Mouse (Mus musculus) T-cell, adult 66 days (primary cell): ENCODE data around the gene Olfr619. TPM values are rescaled to one million over a fixed set of nuclear protein-coding genes. Genes with fewer than 3 reads are reported as not detected.

ENCODE experiments used
- total RNA-seq, 2 experiments: library from RNA; stranded (reverse); gene quantifications; 3 replicates in 1 of 2; 4 replicates in 1 of 2; pipeline ENCODE4 v1.2.4; 2023

Olfr619 gene
- total RNA-seq, result not detected

DNA sequence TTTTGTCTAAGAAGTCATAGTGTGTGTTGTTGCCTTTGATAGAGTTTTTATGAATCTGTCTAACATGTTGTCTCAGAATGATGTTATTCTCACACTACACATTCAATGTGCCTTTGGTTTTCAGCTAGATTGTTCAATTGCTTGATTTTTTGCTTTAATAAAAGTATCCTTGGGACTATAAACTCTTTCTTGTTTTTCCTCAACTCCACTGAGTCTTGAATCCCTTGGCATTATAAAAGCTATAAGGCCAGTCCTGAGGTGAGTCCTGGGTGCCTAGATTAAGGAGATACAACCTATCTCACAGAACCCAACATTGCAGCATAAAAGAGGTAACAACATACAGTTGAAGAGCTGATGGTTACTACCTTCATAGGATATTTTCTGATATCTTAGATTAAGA lies at the start of gene Olfr619:
Olfr619 (plus strand) TSS at position 301 of the 400 bp plus-strand sequence.

GRCm38 (mm10) chr7:103555779-103556178 lies 44.6 kb upstream of the Olfr619 start, which contains the start of gene Olfr615:
Olfr615 (plus strand) TSS chr7:103556079.

DNA sequence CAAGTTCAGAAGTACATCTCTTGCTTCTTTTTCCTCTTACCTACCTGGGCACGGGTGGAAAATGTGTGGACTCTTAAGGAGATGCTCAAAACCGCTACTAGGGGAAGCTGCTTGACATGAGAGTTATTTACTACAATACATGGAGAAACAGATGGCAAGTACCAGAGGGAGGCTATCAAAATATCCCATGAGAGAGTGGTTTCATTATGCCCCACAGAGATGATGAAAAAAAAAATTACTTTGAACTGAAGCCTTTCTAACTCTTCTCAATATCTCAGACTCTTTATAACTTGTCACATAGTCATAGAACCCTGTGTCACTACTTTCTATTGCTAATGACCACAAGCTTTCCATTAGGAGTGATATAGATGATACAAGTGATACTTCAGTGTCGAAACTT lies 31.3 kb upstream of the Olfr619 start, which contains the start of gene Olfr616:
Olfr616 (minus strand) TSS at position 101 of the 400 bp plus-strand sequence.

GRCm38 (mm10) chr7:103572761-103573160 lies 27.6 kb upstream of the Olfr619 start, which contains the start of gene Olfr617:
Olfr617 (plus strand) TSS chr7:103573061.

DNA sequence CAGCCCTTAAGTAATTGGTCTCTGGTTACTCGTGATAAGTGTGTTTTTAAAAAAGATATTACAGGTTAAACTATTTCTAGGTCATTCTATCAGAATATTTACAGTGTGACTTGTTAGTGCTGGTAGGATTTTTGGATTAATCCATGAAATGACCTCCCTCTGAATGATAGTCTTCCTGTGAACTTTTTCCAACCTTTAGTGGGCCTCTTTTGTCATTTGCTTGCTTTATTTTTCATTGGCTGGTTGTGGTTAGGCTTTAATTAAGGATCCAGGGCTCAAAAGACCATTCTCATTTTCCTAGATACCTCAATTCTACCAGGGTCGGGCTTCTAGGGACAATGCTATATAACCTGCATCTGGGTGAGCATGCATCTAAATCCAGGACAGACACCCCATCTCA lies 10.6 kb upstream of the Olfr619 start, which contains the start of gene Olfr618:
Olfr618 (plus strand) TSS at position 301 of the 400 bp plus-strand sequence.

DNA sequence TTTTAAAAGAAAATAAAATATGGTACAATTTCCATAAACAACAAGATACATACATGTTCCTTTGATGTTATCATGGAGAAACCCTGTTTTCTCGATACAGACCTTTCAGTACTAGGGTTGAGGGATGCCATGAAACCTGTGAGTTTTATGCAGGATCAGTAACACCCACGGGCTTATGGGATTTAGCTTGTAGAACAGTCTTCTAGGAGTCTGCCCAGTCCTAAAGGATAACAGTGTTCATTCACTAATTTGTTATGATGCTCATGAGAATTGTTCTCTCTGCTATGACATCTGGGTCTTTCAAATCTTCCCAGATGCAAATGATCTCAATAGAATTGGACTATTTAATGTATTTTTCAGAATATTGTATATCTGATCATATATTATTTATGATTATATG lies 12.1 kb downstream of the Olfr619 start, which contains the start of gene Olfr620:
Olfr620 (minus strand) TSS at position 101 of the 400 bp plus-strand sequence.

DNA sequence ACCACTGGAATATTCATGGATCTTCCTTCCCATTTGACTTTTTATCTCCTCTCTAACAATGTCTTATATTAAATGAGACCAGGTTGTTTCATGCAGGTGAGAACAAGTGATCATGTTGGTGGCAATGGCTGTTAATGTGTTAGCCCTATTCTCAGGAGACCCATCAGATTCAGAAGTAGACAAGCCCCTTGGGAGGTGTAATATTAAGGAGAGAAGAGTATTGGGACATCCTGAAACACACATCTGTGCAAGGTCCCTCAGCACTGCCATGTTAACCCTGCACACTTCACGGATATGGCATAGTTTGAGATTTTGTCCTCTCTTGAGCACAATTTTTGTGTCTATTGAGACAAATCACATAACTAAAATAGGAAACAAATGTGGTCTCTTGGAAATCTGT lies 42.2 kb downstream of the Olfr619 start, which contains the start of gene Olfr622:
Olfr622 (minus strand) TSS at position 101 of the 400 bp plus-strand sequence.

Other genes starting within 250 kb of the Olfr619 start
- gene Olfr601, start 237.9 kb upstream of the Olfr619 start, total RNA-seq, result not detected
- not detected for gene Olfr603, start 214.4 kb upstream of the Olfr619 start, total RNA-seq
- gene Usp17lc, start 185.5 kb upstream of the Olfr619 start, total RNA-seq, result not detected
- not detected for gene Olfr605, start 155.1 kb upstream of the Olfr619 start, total RNA-seq
- not detected for gene Olfr606, start 151.5 kb upstream of the Olfr619 start, total RNA-seq
- gene Olfr607, start 136.4 kb upstream of the Olfr619 start, total RNA-seq, result not detected
- not detected for gene Olfr608, start 130.7 kb upstream of the Olfr619 start, total RNA-seq
- not detected for gene Olfr609, start 102.5 kb upstream of the Olfr619 start, total RNA-seq
- gene Olfr610, start 88.5 kb upstream of the Olfr619 start, total RNA-seq, result not detected
- not detected for gene Olfr611, start 79.7 kb upstream of the Olfr619 start, total RNA-seq
- not detected for gene Olfr612, start 57.9 kb upstream of the Olfr619 start, total RNA-seq
- not detected for gene Olfr613, start 52.5 kb upstream of the Olfr619 start, total RNA-seq
- not detected for gene Olfr615, start 44.5 kb upstream of the Olfr619 start, total RNA-seq
- gene Olfr616, start 31.4 kb upstream of the Olfr619 start, total RNA-seq, result not detected
- not detected for gene Olfr617, start 27.5 kb upstream of the Olfr619 start, total RNA-seq
- gene Olfr618, start 10.5 kb upstream of the Olfr619 start, total RNA-seq, result not detected
- not detected for gene Olfr620, start 12.0 kb downstream of the Olfr619 start, total RNA-seq
- gene Olfr622, start 42.1 kb downstream of the Olfr619 start, total RNA-seq, result not detected
- gene Olfr623, start 63.1 kb downstream of the Olfr619 start, total RNA-seq, result not detected
- not detected for gene Olfr624, start 70.6 kb downstream of the Olfr619 start, total RNA-seq
- not detected for gene Olfr625-ps1, start 82.1 kb downstream of the Olfr619 start, total RNA-seq
- gene Olfr243, start 114.1 kb downstream of the Olfr619 start, total RNA-seq, result not detected
- not detected for gene Olfr628, start 129.8 kb downstream of the Olfr619 start, total RNA-seq
- gene Olfr629, start 144.4 kb downstream of the Olfr619 start, total RNA-seq, result not detected
- gene Olfr630, start 156.8 kb downstream of the Olfr619 start, total RNA-seq, result not detected
- gene Olfr69, start 171.0 kb downstream of the Olfr619 start, total RNA-seq, result not detected
- not detected for gene Olfr68, start 179.1 kb downstream of the Olfr619 start, total RNA-seq
- not detected for gene Olfr67, start 191.2 kb downstream of the Olfr619 start, total RNA-seq
- gene Hbb-bt, start 213.4 kb downstream of the Olfr619 start, total RNA-seq, result 1 to 10 TPM; 2.3 to 5.7 TPM
- gene Hbb-bs, start 227.5 kb downstream of the Olfr619 start, total RNA-seq, result 10 to 100 TPM; 12.5 to 53.2 TPM
- gene Hbb-bh2, start 239.9 kb downstream of the Olfr619 start, total RNA-seq, result not detected
- gene Hbb-bh1, start 242.6 kb downstream of the Olfr619 start, total RNA-seq, result not detected